Mouse (Mus musculus): Measurements from ENCODE around the gene Serpina3k.
"Not testable (repeated sequence)": the region's sequence is repeated elsewhere in the genome, so short reads cannot be mapped to it uniquely, and the experiment has no call there.

Serpina3k gene
- long read RNA-seq, experiment 1: 0 reads
- long read RNA-seq, experiment 2: 0 reads

GRCm38 (mm10) chr12:104338226-104338625, at the start of gene Serpina3k, which contains the start of gene Serpina3m:
Serpina3k (plus strand) TSS chr12:104338486.
Serpina3m (plus strand) TSS chr12:104338486.
- intact Hi-C loops (cut with DNase I): not testable (repeated sequence)

GRCm38 (mm10) chr12:104289872-104290271, 48.4 kb upstream of the Serpina3k start:
- intact Hi-C loops (cut with DNase I): no loop called here

- intact Hi-C loops (cut with DNase I): no loop called here
Measured at GRCm38 (mm10) chr12:104293963-104294362, 44.3 kb upstream of the Serpina3k start.

DNA sequence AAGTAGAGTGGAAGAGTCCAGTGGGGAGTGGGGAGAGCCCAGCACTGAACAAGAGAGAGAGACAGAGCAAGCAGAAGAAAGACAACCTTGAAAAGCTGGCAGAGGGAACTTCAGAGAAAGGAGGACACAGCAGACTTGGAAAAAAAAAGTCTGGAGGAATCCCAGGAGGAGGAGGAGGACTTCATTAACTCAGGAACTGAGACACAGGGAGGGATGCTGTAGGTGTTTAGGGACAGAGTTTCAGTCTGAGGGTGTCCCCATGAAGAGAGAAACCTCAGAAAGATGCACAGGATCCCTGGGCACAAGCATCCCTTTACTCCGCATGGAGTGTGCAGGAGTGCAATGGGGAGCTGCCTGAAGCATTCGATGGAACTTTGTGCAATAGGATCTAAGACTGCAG, 40.2 kb upstream of the Serpina3k start:
- intact Hi-C loops (cut with DNase I): no loop called here

DNA sequence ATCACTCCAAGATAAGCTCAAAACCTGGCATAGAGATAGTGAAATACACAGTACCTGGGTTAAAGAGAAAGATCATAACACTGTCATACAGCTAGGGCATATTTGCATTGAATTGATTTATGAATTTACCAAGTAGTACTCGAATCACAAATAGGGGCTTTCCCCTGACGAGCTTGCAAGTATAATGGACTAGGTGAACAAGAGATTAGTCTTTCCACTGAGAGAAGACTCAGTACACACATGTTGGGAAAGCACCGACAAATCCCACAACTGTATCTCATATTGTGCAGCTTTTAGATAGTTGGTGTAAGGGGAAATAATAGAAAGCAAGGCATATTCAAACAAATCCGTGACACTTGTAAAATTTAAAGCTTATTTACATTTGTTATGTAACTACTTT, 32.3 kb upstream of the Serpina3k start:
- intact Hi-C loops (cut with DNase I): no loop called here

- intact Hi-C loops (cut with DNase I): no loop called here
Measured at GRCm38 (mm10) chr12:104314253-104314652, 24.0 kb upstream of the Serpina3k start, which contains the start of gene Serpina3j. Serpina3j (plus strand) TSS chr12:104314553.

- intact Hi-C loops (cut with DNase I): no loop called here
Measured at GRCm38 (mm10) chr12:104322454-104322853, 15.8 kb upstream of the Serpina3k start.

DNA sequence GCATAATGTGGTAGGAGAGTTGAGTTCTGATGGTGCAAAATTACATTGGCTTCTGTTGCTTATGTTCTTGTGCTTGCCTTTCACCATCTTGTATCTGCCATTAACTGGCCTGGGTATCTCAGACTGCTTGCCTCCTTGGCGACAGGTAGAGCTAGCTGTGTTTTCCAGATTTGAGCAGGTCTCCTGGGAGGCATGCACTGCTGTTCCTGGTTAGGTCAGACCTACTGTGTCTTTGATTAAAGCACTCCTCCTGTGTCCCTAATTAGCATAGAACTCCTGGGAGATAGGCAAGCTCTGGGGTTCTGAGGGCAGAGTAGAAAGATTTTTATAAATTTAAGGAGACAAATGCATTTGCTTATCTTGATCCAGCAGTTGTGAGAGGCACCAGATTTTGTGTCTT, 6.6 kb upstream of the Serpina3k start:
- intact Hi-C loops (cut with DNase I): no loop called here

DNA sequence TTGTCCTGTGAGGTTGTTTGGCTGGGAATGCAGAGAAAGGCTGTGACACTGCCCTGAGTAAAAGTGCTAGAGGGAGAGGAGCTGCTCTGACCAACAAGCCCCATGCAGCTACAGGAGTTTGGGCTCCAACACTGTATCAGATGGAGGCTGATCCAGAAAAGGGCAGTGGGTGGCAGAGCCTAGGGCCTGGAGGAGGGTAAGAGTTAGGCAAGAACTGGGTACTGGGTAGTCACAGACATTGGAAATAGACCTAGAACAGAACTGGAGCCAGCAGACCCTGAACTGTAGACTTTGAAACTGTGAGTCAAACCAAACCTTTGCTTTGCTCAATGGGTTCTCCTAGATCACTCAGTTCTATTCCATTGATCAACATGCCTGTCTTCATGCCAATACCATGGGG, 1.4 kb upstream of the Serpina3k start:
- intact Hi-C loops (cut with DNase I): not testable (repeated sequence)

DNA sequence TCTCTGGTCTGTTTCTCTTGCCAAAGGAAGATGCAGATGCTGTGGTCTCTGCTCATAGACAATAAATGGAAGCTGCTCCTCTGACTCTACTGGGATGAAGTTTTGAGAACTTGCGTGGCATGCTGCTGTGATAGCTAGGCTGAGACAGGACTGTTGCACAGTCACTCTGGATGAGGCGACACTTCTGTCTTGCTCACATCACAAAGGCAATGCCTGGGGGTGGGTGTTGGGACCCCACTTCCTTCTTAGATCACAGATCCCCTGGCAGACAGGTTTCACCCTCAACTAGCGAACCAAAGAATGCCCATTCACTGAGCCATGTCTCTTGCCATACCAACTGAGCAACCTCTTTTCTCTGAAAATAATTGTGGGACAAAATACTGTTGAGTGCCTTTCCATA, 419 bp downstream of the Serpina3k start:
- intact Hi-C loops (cut with DNase I): no loop called here

GRCm38 (mm10) chr12:104342489-104342888, 4.2 kb downstream of the Serpina3k start:
- intact Hi-C loops (cut with DNase I): not testable (repeated sequence)

GRCm38 (mm10) chr12:104345181-104345580, 6.9 kb downstream of the Serpina3k start:
- intact Hi-C loops (cut with DNase I): no loop called here

DNA sequence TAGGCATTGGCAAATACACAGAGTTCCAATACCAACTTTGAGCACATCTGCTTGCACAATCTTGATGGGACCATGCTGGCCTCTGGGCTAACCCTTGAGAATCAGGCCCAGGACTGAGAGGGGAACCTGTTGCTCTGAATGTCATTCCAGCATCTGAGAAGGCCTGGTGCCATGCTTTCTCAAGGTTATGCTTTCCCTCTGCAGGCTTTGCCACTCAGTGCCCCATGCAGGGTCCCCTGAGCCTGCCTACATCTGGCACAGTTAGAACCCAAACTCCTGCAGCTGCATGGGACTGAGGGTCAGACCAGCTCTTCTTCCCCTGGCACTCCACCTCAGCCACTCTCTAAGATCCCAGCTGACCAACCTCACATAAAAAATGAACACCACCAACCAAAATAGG, 7.4 kb downstream of the Serpina3k start:
- intact Hi-C loops (cut with DNase I): no loop called here

DNA sequence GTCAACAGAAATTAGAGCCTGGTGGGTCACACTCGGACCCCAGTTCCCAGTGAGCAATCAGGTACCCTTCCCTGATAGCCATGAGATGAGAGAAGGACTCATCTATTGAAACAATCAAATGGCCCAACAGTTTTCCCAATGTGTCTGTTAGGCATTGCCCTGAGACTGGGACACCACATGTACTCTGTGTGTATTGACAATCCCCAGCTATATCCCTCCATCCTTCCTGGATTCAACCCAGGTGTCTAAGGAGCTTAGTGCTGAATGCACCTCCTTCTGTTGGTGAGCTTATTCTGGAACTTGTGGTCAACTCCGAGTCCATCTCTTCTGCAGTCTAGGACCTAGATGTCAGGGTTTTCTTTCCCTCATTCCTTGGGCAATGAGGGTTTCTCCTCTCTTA, 8.8 kb downstream of the Serpina3k start:
- intact Hi-C loops (cut with DNase I): no loop called here

- intact Hi-C loops (cut with DNase I): loop anchor here (5.0 kb wide), 1 partner anchor 65 kb away; no protein-coding TSS in a partner anchor
Measured at GRCm38 (mm10) chr12:104351812-104352211, 13.5 kb downstream of the Serpina3k start.

GRCm38 (mm10) chr12:104356006-104356405, 17.7 kb downstream of the Serpina3k start:
- intact Hi-C loops (cut with DNase I): no loop called here

GRCm38 (mm10) chr12:104369986-104370385, 31.7 kb downstream of the Serpina3k start:
- intact Hi-C loops (cut with DNase I): no loop called here

GRCm38 (mm10) chr12:104377179-104377578, 38.9 kb downstream of the Serpina3k start:
- intact Hi-C loops (cut with DNase I): not testable (repeated sequence)

- intact Hi-C loops (cut with DNase I): not testable (repeated sequence)
Measured at GRCm38 (mm10) chr12:104378351-104378750, 40.1 kb downstream of the Serpina3k start.

DNA sequence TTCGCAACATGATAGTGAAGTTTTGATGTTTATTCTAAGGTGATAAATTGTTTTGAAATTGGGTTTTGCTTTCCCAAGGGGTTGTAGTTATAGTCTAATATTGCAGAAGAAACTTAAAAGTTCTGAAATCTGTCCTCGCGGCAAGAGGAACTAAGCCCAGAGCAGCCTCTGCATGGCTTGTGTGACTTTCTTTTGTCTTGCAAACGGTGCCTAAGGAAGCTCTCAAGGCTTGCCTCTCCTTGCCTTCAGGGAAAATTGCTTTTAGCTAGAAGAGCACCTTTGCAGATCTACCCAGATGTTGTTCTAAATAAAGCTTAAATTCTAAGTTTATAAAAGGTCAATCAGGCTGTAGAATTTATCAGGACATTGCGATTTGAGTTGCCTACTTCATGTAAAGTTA, 40.5 kb downstream of the Serpina3k start:
- intact Hi-C loops (cut with DNase I): not testable (repeated sequence)

- intact Hi-C loops (cut with DNase I): no loop called here
Measured at GRCm38 (mm10) chr12:104379856-104380255, 41.6 kb downstream of the Serpina3k start.

- intact Hi-C loops (cut with DNase I): not testable (repeated sequence)
Measured at GRCm38 (mm10) chr12:104381071-104381604, 42.9 kb downstream of the Serpina3k start.

DNA sequence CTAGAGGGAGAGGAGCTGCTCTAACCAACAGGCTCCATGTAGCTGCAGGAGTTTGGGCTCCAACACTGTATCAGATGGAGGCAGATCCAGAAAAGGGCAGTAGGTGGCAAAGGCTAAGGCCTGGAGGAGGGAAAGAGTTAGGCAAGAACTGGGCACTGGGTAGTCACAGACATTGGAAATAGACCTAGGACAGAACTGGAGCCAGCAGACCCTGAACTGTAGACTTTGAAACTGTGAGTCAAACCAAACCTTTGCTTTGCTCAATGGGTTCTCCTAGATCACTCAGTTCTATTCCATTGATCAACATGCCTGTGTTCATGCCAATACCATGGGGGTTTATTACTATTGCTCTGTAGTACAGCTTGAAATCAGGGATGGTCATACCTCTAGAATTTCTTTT, 47.7 kb downstream of the Serpina3k start:
- intact Hi-C loops (cut with DNase I): not testable (repeated sequence)
